Mouse (Mus musculus) thymus, adult 2 months (tissue): Measurements from ENCODE around the gene Gtf3c5. TPM values are rescaled to one million over a fixed set of nuclear protein-coding genes. Genes with fewer than 3 reads are reported as not detected.

Experiments used
- DNase-seq: peaks from one replicate; pipeline ENCODE4 v3.0.0; 2021
- H3K27ac ChIP-seq: fragments of 200-500 bp; 2 replicates; pipeline ENCODE4 v1.5.1; 2012; ENCODE audit warnings: low read length, control low read depth; ENCODE audit not compliant: control insufficient read depth, insufficient read depth
- H3K27me3 ChIP-seq: fragments of 200-500 bp; 2 replicates; pipeline ENCODE4 v1.6.1; 2012; ENCODE audit warnings: mild to moderate bottlenecking, low read length, moderate library complexity, mixed read lengths; ENCODE audit not compliant: control insufficient read depth, insufficient read depth
- H3K36me3 ChIP-seq: fragments of 200-500 bp; 2 replicates; pipeline ENCODE4 v1.6.1; 2012; ENCODE audit warnings: mild to moderate bottlenecking, low read length, moderate library complexity; ENCODE audit not compliant: control insufficient read depth, insufficient read depth
- H3K4me1 ChIP-seq: fragments of 200-500 bp; replicated peaks from 2 replicates; pipeline ENCODE4 v1.6.1; 2012; ENCODE audit warnings: low read length; ENCODE audit not compliant: control insufficient read depth, insufficient read depth
- H3K4me3 ChIP-seq: fragments of 200-500 bp; 2 replicates; pipeline ENCODE4 v1.5.1; 2012; ENCODE audit warnings: mild to moderate bottlenecking, low read length, control low read depth, moderate library complexity; ENCODE audit not compliant: control insufficient read depth, insufficient read depth
- CTCF ChIP-seq: fragments of 200-500 bp; IDR thresholded peaks from 2 replicates; pipeline ENCODE4 v1.5.1; 2012; ENCODE audit warnings: mild to moderate bottlenecking, control low read depth, low read length, moderate library complexity, borderline replicate concordance; ENCODE audit not compliant: control insufficient read depth, poor library complexity, insufficient read depth; ENCODE audit errors: extremely low read depth
- POLR2A ChIP-seq: fragments of 200-500 bp; IDR thresholded peaks from 2 replicates; pipeline ENCODE4 v1.6.1; 2012; ENCODE audit warnings: mild to moderate bottlenecking, low read length, control low read depth, moderate library complexity; ENCODE audit not compliant: control insufficient read depth, poor library complexity, insufficient read depth; ENCODE audit errors: extremely low read depth
- WGBS: fragments of 180-500 bp; shearing (Covaris S2); methylation state at CpG from one replicate; pipeline ENCODE4 v1.1.7; 2018; 5-methylcytosine and 5-hydroxymethylcytosine counted together
- polyA plus RNA-seq: library from polyadenylated mRNA; depleted of rRNA; stranded (reverse); fragments of >200 nt; gene quantifications from 2 replicates; pipeline ENCODE4 v1.2.3, GENCODE M21; 2012; rRNA removed

The Gtf3c5 gene
- polyA plus RNA-seq, 1 experiment = 33.7 TPM

GRCm38 (mm10) chr2:28520581-28520980 lies 63.0 kb downstream of the Gtf3c5 start:
- Histone ChIP-seq H3K27ac (no peak overlapping the region), H3K4me1 (peaks cover 25% of the 10 kb centered on the region), H3K4me3 (no peak overlapping the region), H3K27me3 (no peaks in the 10 kb centered on the region), H3K36me3 (no peaks in the 10 kb centered on the region)
- no peak for TF ChIP-seq CTCF
- TF ChIP-seq POLR2A = no peak
- 89% methylated on average over 5 of the region's 5 CpGs for WGBS
- DNase-seq = no peak

- Histone ChIP-seq H3K4me3 (no peak overlapping the region), H3K4me1 (peaks cover 32% of the 10 kb centered on the region), H3K36me3 (no peaks in the 10 kb centered on the region), H3K27me3 (no peaks in the 10 kb centered on the region; the same call in 1 of the 2 replicates), H3K27ac (no peak overlapping the region)
- DNase-seq = peak; percentile 17
- no peak for TF ChIP-seq CTCF
- no peak for TF ChIP-seq POLR2A
- 30% methylated on average over 2 of the region's 2 CpGs for WGBS
Observed at GRCm38 (mm10) chr2:28518231-28518630, 65.3 kb downstream of the Gtf3c5 start.

- TF ChIP-seq POLR2A = no peak
- TF ChIP-seq CTCF = peak; percentile 86; the same call in 1 of the 2 replicates
- Histone ChIP-seq H3K36me3 (no peaks in the 10 kb centered on the region), H3K4me3 (no peak overlapping the region), H3K4me1 (peaks cover 37% of the 10 kb centered on the region), H3K27ac (no peak overlapping the region), H3K27me3 (no peaks in the 10 kb centered on the region; the same call in 1 of the 2 replicates)
- peak; percentile 65 for DNase-seq
- 46% methylated on average over 5 of the region's 5 CpGs for WGBS
Observed at GRCm38 (mm10) chr2:28517206-28517909, 66.2 kb downstream of the Gtf3c5 start.

Other genes with a start within 250 kb of the Gtf3c5 start
- 1.2 and 1.3 TPM in 2 replicates for gene Ppp1r26, start 137.0 kb downstream of the Gtf3c5 start, polyA plus RNA-seq
- gene 1700007K13Rik, start 117.4 kb downstream of the Gtf3c5 start, polyA plus RNA-seq = not detected in 2 replicates
- gene Mrps2, start 115.7 kb downstream of the Gtf3c5 start, polyA plus RNA-seq = 50.7 and 53.8 TPM in 2 replicates
- 2.5 and 2.8 TPM in 2 replicates for gene Gbgt1, start 86.9 kb downstream of the Gtf3c5 start, polyA plus RNA-seq
- 0.47 and 0.61 TPM in 2 replicates for gene Gm10134, start 77.7 kb downstream of the Gtf3c5 start, polyA plus RNA-seq
- 45.4 and 51.6 TPM in 2 replicates for gene Ralgds, start 70.6 kb downstream of the Gtf3c5 start, polyA plus RNA-seq
- 0.42 and 0.49 TPM in 2 replicates for gene Cel, start 20.3 kb downstream of the Gtf3c5 start, polyA plus RNA-seq
- gene Gfi1b, start 38.2 kb upstream of the Gtf3c5 start, polyA plus RNA-seq = 1.8 and 2.0 TPM in 2 replicates
- gene Tsc1, start 57.5 kb upstream of the Gtf3c5 start, polyA plus RNA-seq = 24.7 and 25.3 TPM in 2 replicates
- 1.6 and 2.5 TPM in 2 replicates for gene Spaca9, start 116.0 kb upstream of the Gtf3c5 start, polyA plus RNA-seq
- gene Ak8, start 116.4 kb upstream of the Gtf3c5 start, polyA plus RNA-seq = 0.75 and 0.89 TPM in 2 replicates